ENCODE assay signal across 20 mouse cellular contexts in the genomic region with DNA sequence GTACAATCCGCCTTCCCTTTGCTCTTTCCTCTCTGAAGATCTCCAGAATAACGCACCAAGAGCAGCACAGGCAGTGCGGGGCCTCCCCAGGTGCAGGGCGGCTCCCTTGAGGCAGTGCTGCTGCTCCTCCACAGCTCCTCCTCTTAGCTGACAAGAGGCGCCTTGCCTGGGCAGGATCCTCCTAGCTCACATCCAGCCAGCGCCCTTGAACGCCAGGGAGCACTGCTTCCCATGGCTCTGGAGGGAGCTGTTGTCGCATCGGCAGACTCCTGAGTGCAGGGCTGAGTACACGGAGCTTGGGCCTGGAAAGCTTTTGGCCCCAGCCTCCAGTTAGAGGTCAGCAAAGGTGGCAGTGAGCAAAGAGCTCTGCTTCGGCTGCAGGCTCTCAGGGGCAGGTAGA. TPM values are rescaled to one million over a fixed set of nuclear protein-coding genes. Genes with fewer than 3 reads are reported as not detected.
DNase-seq lines count a peak whose midpoint lies in the region; ATAC-seq and TF ChIP-seq lines count a peak whose summit lies in the region.
"Had no signal": no experiment of that assay in that cellular context is flagged by ENCODE, and none has a peak within 500 bp of the region (broad histone marks: within the 10 kb centered on the region; RNA-seq: fewer than 3 reads in every experiment).

No protein-coding gene starts in this region.

- ATAC-seq in heart, embryonic 11.5 days (replicated peaks; ENCODE audit: insufficient number of reproducible peaks, low FRiP score, low TSS enrichment): no peak
- peak; percentile 30; the same call in 1 of the 2 replicates for ATAC-seq in liver, embryonic 12.5 days
- no peak for ATAC-seq in liver, embryonic 11.5 days (replicated peaks; ENCODE audit: low FRiP score)
- ATAC-seq in stomach, postnatal 0 days (ENCODE audit: low FRiP score, low TSS enrichment): no peak
- ATAC-seq: inflammation-experienced regulatory T-cells, adult 6 months had no signal

- H3K27me3 ChIP-seq in heart, embryonic 11.5 days (ENCODE audit: control insufficient read depth, insufficient read depth, low read length): no peaks in the 10 kb centered on the region
- H3K27me3 ChIP-seq in liver, embryonic 12.5 days (replicated peaks): no peaks in the 10 kb centered on the region
- H3K27me3 ChIP-seq in liver, embryonic 11.5 days (replicated peaks; ENCODE audit: control insufficient read depth, insufficient read depth, low read length): no peaks in the 10 kb centered on the region
- H3K27me3 ChIP-seq in stomach, postnatal 0 days (ENCODE audit: control insufficient read depth, insufficient read depth, low read length): no peaks in the 10 kb centered on the region
- H3K27me3 ChIP-seq: embryonic facial prominence, embryonic 12.5 days; hindbrain, embryonic 12.5 days had no signal

- H3K4me2 ChIP-seq in heart, embryonic 11.5 days: no peak overlapping the region
- no peak overlapping the region for H3K4me2 ChIP-seq in liver, embryonic 12.5 days
- no peak overlapping the region for H3K4me2 ChIP-seq in liver, embryonic 11.5 days
- no peak overlapping the region for H3K4me2 ChIP-seq in stomach, postnatal 0 days (replicated peaks; ENCODE audit: low read depth)
- H3K4me2 ChIP-seq: embryonic facial prominence, embryonic 12.5 days; hindbrain, embryonic 12.5 days; lung, embryonic 14.5 days had no signal

- H3K9ac ChIP-seq in heart, embryonic 11.5 days (ENCODE audit: low read depth, low read length): no peak overlapping the region
- no peak overlapping the region for H3K9ac ChIP-seq in liver, embryonic 12.5 days
- no peak overlapping the region for H3K9ac ChIP-seq in liver, embryonic 11.5 days (ENCODE audit: low read depth, low read length)
- H3K9ac ChIP-seq in ES-E14 (ENCODE audit: insufficient read depth, low read depth, low read length, poor library complexity, severe bottlenecking): peak overlapping the region; percentile 43
- no peak overlapping the region for H3K9ac ChIP-seq in stomach, postnatal 0 days (ENCODE audit: low read length)
- H3K9ac ChIP-seq: embryonic facial prominence, embryonic 12.5 days; hindbrain, embryonic 12.5 days; lung, embryonic 14.5 days had no signal

- no peaks in the 10 kb centered on the region for H3K4me1 ChIP-seq in heart, embryonic 11.5 days (ENCODE audit: control insufficient read depth, insufficient read depth, low read length)
- no peaks in the 10 kb centered on the region for H3K4me1 ChIP-seq in liver, embryonic 12.5 days
- H3K4me1 ChIP-seq in liver, embryonic 11.5 days (replicated peaks; ENCODE audit: control insufficient read depth, insufficient read depth, low read length): no peaks in the 10 kb centered on the region
- H3K4me1 ChIP-seq in ES-E14 (ENCODE audit: control insufficient read depth in 2 of 2, insufficient read depth in 2 of 2, low read length in 2 of 2, poor library complexity in 1 of 2): peaks cover 0 to 16% of the 10 kb centered on the region in 2 experiments
- H3K4me1 ChIP-seq in stomach, postnatal 0 days (replicated peaks; ENCODE audit: control insufficient read depth, insufficient read depth): no peaks in the 10 kb centered on the region
- H3K4me1 ChIP-seq: embryonic facial prominence, embryonic 12.5 days; hindbrain, embryonic 12.5 days had no signal

- H3K27ac ChIP-seq in heart, embryonic 11.5 days (ENCODE audit: low read depth, low read length): no peak overlapping the region
- H3K27ac ChIP-seq in liver, embryonic 12.5 days: no peak overlapping the region
- no peak overlapping the region for H3K27ac ChIP-seq in liver, embryonic 11.5 days (ENCODE audit: low read depth, low read length)
- peak overlapping the region; percentile 52 for H3K27ac ChIP-seq in ES-E14 (ENCODE audit: insufficient read depth, low read depth, low read length, poor library complexity, severe bottlenecking)
- no peak overlapping the region for H3K27ac ChIP-seq in stomach, postnatal 0 days (replicated peaks)
- H3K27ac ChIP-seq: embryonic facial prominence, embryonic 12.5 days; hindbrain, embryonic 12.5 days had no signal

- peak; percentile 22; the same call in 1 of the 2 replicates for TF ChIP-seq CTCF in stomach, postnatal 0 days (IDR thresholded peaks at IDR 0.05; ENCODE audit: low read depth)

- DNase-seq in heart, adult 11 months: peak; percentile 88
- DNase-seq in liver, embryonic 11.5 days (ENCODE audit: low spot score): no peak
- DNase-seq in ES-E14 (ENCODE audit: low read depth, low spot score): peak; percentile 59
- no peak for DNase-seq in stomach, postnatal 0 days (ENCODE audit: low spot score)
- no peak for DNase-seq in spleen, adult 18-20 months
- DNase-seq: adrenal gland, postnatal 25 days; cerebellum, adult 2 months; liver; lung, embryonic 14.5 days; midbrain, embryonic 14.5 days; retina, postnatal 1 day; thymus, adult 18-20 months had no signal

- peaks cover 35% of the 10 kb centered on the region for H3K36me3 ChIP-seq in heart, embryonic 11.5 days (ENCODE audit: control insufficient read depth, insufficient read depth, low read length)
- H3K36me3 ChIP-seq in liver, embryonic 12.5 days: peaks cover 84% of the 10 kb centered on the region
- peaks cover 33% of the 10 kb centered on the region; the same call in 1 of the 2 replicates for H3K36me3 ChIP-seq in liver, embryonic 11.5 days (ENCODE audit: control insufficient read depth, insufficient read depth, low read length)
- peaks cover 29% of the 10 kb centered on the region for H3K36me3 ChIP-seq in ES-E14 (ENCODE audit: control insufficient read depth, insufficient read depth, low read length, poor library complexity, severe bottlenecking)
- H3K36me3 ChIP-seq in stomach, postnatal 0 days (ENCODE audit: control insufficient read depth, insufficient read depth, low read length): peaks cover 51% of the 10 kb centered on the region

- 79% methylated on average over 11 of the region's 11 CpGs for WGBS in heart, embryonic 11.5 days (ENCODE audit: insufficient replicate concordance)
- 87% methylated on average over 11 of the region's 11 CpGs for WGBS in liver, embryonic 12.5 days (ENCODE audit: insufficient replicate concordance)
- 80% methylated on average over 11 of the region's 11 CpGs for WGBS in liver, embryonic 11.5 days
- 79% methylated on average over 11 of the region's 11 CpGs for WGBS in stomach, postnatal 0 days

- in situ Hi-C loops in ES-E14 (cut with MboI; ENCODE audit: low sequenced_read_pairs in 2 of 2, unreplicated experiment in 2 of 2): no loop called here

- no peak overlapping the region for H3K4me3 ChIP-seq in heart, embryonic 11.5 days (ENCODE audit: low read depth, low read length)
- no peak overlapping the region for H3K4me3 ChIP-seq in liver, embryonic 12.5 days
- no peak overlapping the region for H3K4me3 ChIP-seq in liver, embryonic 11.5 days (ENCODE audit: low read depth, low read length)
- peak overlapping the region; percentile 14 to 46 for H3K4me3 ChIP-seq in ES-E14 (ENCODE audit: insufficient read depth in 1 of 2, low read depth in 1 of 2, low read length in 2 of 2, poor library complexity in 1 of 2, severe bottlenecking in 1 of 2)
- H3K4me3 ChIP-seq in stomach, postnatal 0 days (ENCODE audit: low read depth, low read length): no peak overlapping the region
- H3K4me3 ChIP-seq: embryonic facial prominence, embryonic 12.5 days; hindbrain, embryonic 12.5 days had no signal

- no peak for TF ChIP-seq EP300 in stomach, postnatal 0 days (optimal IDR thresholded peaks at IDR 0.05)

- no peaks in the 10 kb centered on the region for H3K9me3 ChIP-seq in heart, embryonic 11.5 days (replicated peaks; ENCODE audit: control insufficient read depth, low read length)
- H3K9me3 ChIP-seq in liver, embryonic 12.5 days (replicated peaks): no peaks in the 10 kb centered on the region
- H3K9me3 ChIP-seq in liver, embryonic 11.5 days (ENCODE audit: control insufficient read depth, low read length): no peaks in the 10 kb centered on the region
- no peaks in the 10 kb centered on the region for H3K9me3 ChIP-seq in ES-E14 (ENCODE audit: control insufficient read depth, insufficient read depth, low read depth, low read length)
- no peaks in the 10 kb centered on the region for H3K9me3 ChIP-seq in stomach, postnatal 0 days (ENCODE audit: control insufficient read depth, low read length)
- H3K9me3 ChIP-seq: embryonic facial prominence, embryonic 12.5 days; hindbrain, embryonic 12.5 days had no signal

TF ChIP-seq in ES-E14, 5 proteins besides CTCF, POLR2A, EP300 and RAD21:
- TF ChIP-seq HCFC1 (IDR thresholded peaks at IDR 0.05; ENCODE audit: borderline replicate concordance, insufficient read depth, low read length) (no peak), ZC3H11A (IDR thresholded peaks at IDR 0.05; ENCODE audit: borderline replicate concordance, low read depth, low read length) (no peak), CHD2 (IDR thresholded peaks at IDR 0.05; ENCODE audit: low read depth, low read length) (no peak), ZNF384 (IDR thresholded peaks at IDR 0.05; ENCODE audit: low read depth, low read length) (no peak), MAFK (IDR thresholded peaks at IDR 0.05; ENCODE audit: insufficient read depth, low read depth, low read length) (no peak)
TF ChIP-seq in ES-E14: peak in this region for 0.

RNA-seq across cellular contexts. Expression of gene Gm26558, which starts 28.3 kb away (rescaled TPM):
- polyA plus RNA-seq in heart, embryonic 11.5 days (2014; fragmentation: Nextera tagmentation; extraction: Ambion mirVana): 3.1 and 5.1 TPM in 2 replicates
- 2.5 and 3.4 TPM in 2 replicates for polyA plus RNA-seq in liver, embryonic 12.5 days (2016; fragmentation: Nextera tagmentation; extraction: Ambion mirVana)
- 2.6 and 3.5 TPM in 2 replicates for polyA plus RNA-seq in liver, embryonic 11.5 days (2014; fragmentation: Nextera tagmentation; extraction: Ambion mirVana)
- total RNA-seq in ES-E14 (2012; rRNA removed): 0.27 and 0.85 TPM in 2 replicates
- polyA plus RNA-seq in stomach, postnatal 0 days (2015; fragmentation: Nextera tagmentation; extraction: Ambion mirVana): 3.2 and 3.4 TPM in 2 replicates
- total RNA-seq: common myeloid progenitor, adult 5-6 weeks; megakaryocyte, adult 5-6 weeks had no signal
- polyA plus RNA-seq: activated CD4-positive, CD25-positive, alpha-beta regulatory T cell, adult 4 months; inflammation-experienced regulatory T-cells, adult 6 months had no signal

RNA-seq across cellular contexts. Expression of gene Gorasp2, which starts 28.8 kb away (rescaled TPM):
- 173 and 182 TPM in 2 replicates for polyA plus RNA-seq in heart, embryonic 11.5 days (2014; fragmentation: Nextera tagmentation; extraction: Ambion mirVana)
- polyA plus RNA-seq in liver, embryonic 12.5 days (2016; fragmentation: Nextera tagmentation; extraction: Ambion mirVana): 78.5 and 84.3 TPM in 2 replicates
- polyA plus RNA-seq in liver, embryonic 11.5 days (2014; fragmentation: Nextera tagmentation; extraction: Ambion mirVana): 135 TPM in 2 replicates
- 36.3 and 55.2 TPM in 2 replicates for total RNA-seq in ES-E14 (2012; rRNA removed)
- polyA plus RNA-seq in stomach, postnatal 0 days (2015; fragmentation: Nextera tagmentation; extraction: Ambion mirVana): 139 TPM in 2 replicates

Comparison
In these comparisons a context has a peak if more than half of its experiments do, and no peak if none do; other contexts are left out.
1. DNase-seq: peak in heart, adult 11 months (single experiment) and ES-E14 (single experiment); none in liver, embryonic 11.5 days (single experiment), stomach, postnatal 0 days (single experiment) and spleen, adult 18-20 months (0 of 2).
2. H3K4me3 ChIP-seq: peak in ES-E14 (2 of 2); none in heart, embryonic 11.5 days (single experiment), liver, embryonic 12.5 days (single experiment), liver, embryonic 11.5 days (single experiment) and stomach, postnatal 0 days (single experiment).